Mouse (Mus musculus) ES-Bruce4 (cell line): ENCODE data around the gene Zfp423.

Experiments used
- CTCF ChIP-seq: IDR thresholded peaks from one replicate; pipeline ENCODE4 v1.8.1; 2011; ENCODE audit warnings: low read depth, low read length
- EP300 ChIP-seq: IDR thresholded peaks from 2 replicates; pipeline ENCODE4 v1.6.1; 2011; ENCODE audit warnings: low read depth, low read length; ENCODE audit not compliant: insufficient read depth
- POLR2A ChIP-seq: IDR thresholded peaks from one replicate; pipeline ENCODE4 v1.8.1; 2011; ENCODE audit warnings: low read length; ENCODE audit not compliant: insufficient read depth

- TF ChIP-seq EP300 (no peak), CTCF (no peak), POLR2A (no peak)
These were observed 14.8 kb upstream of the Zfp423 start for GRCm38 (mm10) chr8:87974122-87974758.
